Mouse (Mus musculus) lung, postnatal 0 days (tissue): ENCODE measurements around the gene Cfb.

ENCODE experiments used
- CTCF ChIP-seq: IDR thresholded peaks from 2 replicates; pipeline ENCODE4 v1.5.1; 2016; ENCODE audit warnings: antibody characterized with exemption, mild to moderate bottlenecking
- EP300 ChIP-seq: IDR thresholded peaks from 2 replicates; pipeline ENCODE4 v1.6.1; 2016; ENCODE audit warnings: antibody characterized with exemption, mild to moderate bottlenecking, control low read depth

DNA sequence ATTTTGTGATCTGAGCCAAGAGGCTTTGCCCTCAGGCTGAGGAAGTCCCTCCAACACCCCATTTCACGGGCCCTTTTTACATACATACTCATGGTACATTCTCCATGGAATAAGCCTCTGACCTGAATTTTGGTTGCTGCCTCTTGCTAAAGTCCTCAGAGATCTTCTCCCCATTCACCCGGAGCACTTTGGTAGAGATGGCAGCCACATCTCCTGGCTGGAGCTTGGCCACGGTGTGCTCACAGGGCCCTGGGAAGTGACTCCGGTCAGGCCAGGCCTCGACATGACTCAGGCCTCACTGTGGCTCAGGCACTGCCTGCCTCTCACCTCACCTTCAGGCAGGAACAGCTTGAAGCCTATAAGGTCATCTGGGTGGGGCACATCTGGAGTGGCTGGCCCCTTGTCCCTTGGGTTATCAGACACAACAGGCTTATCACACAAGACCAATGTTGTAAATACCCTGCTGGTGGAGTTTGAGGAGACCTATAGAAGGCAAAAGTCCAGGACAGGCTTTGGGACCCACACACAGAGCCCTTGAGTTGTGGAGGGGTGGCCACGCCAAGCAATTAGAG is 21.5 kb downstream of the Cfb start:
- TF ChIP-seq CTCF (no peak), EP300 (no peak)
